Mouse (Mus musculus) kidney, postnatal 25 days (tissue): ENCODE data around the gene Ccdc110.
A peak's percentile ranks its signal among the peaks of the same experiment; 100 is the strongest.

Experiments
- DNase-seq, 2 experiments: peaks; one replicate each; pipeline ENCODE4 v3.0.0; 2021; ENCODE audit warnings: mixed read lengths in 2 of 2

The Ccdc110 gene

GRCm38 (mm10) chr8:45934582-45935014, at the start of gene Ccdc110:
Ccdc110 (plus strand) TSS chr8:45934619.
- peak; percentile 93 to 98 for DNase-seq

GRCm38 (mm10) chr8:45885202-45885685, 49.2 kb upstream of the Ccdc110 start, which contains the start of gene Pdlim3:
Pdlim3 (plus strand) TSS chr8:45885461.
- peak; percentile 49 to 57 for DNase-seq

- DNase-seq, result no peak
Measured at GRCm38 (mm10) chr8:45885775-45886174, 48.6 kb upstream of the Ccdc110 start.

GRCm38 (mm10) chr8:45889737-45890136, 44.7 kb upstream of the Ccdc110 start:
- no peak for DNase-seq

DNA sequence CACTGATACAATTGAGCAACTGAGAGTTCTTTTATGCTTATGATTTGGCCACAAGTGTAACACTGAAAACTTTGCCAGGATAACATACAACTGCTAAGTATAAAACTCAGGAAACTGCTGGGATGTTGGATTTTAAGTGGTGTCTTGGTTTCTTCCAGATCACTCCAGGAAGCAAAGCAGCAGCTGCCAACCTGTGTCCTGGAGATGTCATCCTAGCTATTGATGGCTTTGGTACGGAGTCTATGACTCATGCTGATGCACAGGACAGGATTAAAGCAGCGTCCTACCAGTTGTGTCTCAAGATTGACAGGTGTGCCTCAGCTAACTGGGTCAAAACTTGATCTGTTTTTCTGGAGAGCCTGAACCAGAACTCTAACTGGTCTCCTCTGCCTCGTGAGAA, 37.8 kb upstream of the Ccdc110 start:
- no peak for DNase-seq

DNA sequence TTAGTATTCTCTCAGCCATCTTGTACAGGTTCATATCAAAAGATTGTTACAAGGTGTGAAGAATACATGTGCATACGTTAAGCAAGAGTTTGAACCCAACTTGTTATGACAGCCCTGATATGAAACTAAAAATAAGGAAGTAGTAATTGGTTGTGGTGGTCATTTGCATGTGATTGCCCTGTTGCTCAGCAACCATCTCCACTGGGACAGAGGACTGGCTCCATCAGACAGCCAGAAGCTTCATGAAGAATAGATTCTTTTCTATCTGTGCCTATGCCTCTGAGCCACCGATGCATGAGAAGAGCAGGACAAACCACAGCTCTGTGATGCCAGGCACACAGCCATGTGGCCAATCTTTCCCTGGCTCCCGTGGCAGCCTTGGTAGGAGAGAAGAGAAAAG, 34.6 kb upstream of the Ccdc110 start:
- DNase-seq, result no peak

GRCm38 (mm10) chr8:45901626-45902025, 32.8 kb upstream of the Ccdc110 start:
- DNase-seq, result no peak

GRCm38 (mm10) chr8:45903659-45904058, 30.8 kb upstream of the Ccdc110 start:
- DNase-seq, result no peak

DNA sequence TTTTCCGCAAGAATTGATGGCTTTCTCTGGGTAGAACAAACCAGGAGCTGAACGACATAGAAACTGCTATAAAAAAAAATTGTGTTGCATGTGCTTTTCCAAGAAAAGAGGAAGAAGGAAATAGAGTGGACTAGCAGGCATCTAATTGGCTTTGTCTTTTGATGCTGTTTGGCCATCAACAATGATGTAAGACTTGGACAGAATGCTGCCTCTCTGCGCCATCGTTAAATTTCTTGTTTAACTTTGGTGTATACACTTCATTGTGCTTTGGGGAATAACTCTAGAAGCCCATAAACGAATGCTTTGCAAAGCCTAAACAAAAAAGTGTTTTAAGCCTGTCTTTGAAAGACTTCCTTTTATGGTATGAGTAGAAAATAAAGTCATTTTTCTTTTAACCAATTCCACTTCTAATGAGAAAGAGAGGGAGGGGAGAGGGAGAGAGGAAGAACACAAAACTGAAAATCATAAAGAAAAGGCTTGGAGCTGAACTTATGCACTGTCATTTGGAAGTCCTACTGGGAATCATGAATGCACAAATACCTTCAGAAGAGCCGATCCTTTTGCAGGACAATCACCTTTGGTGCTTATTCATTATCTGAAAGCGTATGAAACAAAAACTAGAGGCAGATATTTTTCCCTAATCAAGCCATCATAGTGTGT, 28.7 kb upstream of the Ccdc110 start:
- DNase-seq, result no peak

GRCm38 (mm10) chr8:45906251-45906619, 28.2 kb upstream of the Ccdc110 start:
- DNase-seq, result no peak

GRCm38 (mm10) chr8:45913707-45914106, 20.7 kb upstream of the Ccdc110 start:
- DNase-seq, result no peak

GRCm38 (mm10) chr8:45916496-45916895, 17.9 kb upstream of the Ccdc110 start:
- DNase-seq, result no peak

DNA sequence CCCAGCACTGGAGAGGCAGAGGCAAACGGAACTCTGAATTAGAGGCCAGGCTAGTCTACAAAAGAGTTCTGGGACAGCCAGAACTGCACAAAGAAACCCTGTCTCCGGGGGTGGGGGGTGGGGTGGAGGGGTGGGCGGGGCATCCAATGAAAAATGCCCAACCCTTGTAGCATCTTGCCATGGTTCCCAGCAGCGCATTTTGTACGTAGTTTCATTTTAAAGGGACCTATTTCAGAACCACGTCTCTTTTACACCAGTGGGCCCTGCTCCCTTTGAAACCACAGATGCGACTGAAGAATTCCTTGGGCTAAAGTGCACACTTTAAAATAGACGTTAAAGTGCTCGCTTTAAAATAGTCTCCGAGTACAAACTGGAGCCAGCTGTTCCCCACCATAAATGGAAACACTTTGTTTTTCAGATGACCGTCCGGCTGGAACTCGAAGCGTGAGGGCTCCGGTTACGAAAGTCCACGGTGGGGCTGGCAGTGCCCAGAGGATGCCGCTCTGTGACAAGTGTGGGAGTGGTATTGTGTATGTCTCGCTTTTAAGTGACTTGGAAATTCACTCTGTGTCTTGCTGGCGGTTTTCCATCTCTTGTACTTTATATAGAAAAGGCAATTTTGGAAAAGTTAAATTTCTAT, 17.3 kb upstream of the Ccdc110 start:
- peak in 1 of 2 experiments; percentile 41 for DNase-seq

GRCm38 (mm10) chr8:45918891-45919290, 15.5 kb upstream of the Ccdc110 start:
- DNase-seq, result no peak

- no peak for DNase-seq
Measured at GRCm38 (mm10) chr8:45920392-45920791, 14.0 kb upstream of the Ccdc110 start.

- no peak for DNase-seq
Measured at GRCm38 (mm10) chr8:45922116-45922515, 12.3 kb upstream of the Ccdc110 start.

DNA sequence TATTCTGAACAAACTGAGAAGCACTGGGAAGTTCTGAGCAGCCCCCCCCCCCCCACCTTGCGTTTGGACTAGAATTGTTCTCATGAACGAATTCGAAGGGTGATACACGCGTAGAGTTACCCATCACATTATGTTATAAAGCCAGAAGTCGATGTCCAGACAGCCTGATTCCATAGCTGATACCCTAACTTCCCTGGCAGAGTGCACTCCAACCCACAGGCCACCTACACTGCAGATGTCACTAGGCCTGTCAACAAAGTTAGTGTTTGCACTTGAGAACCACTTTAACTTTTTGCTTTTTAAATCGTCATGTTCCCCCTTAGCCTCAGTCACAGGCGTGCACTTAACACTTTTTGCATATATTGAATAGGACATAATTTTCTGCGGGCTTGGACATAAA, 2.6 kb downstream of the Ccdc110 start:
- DNase-seq, result no peak

GRCm38 (mm10) chr8:45946283-45946682, 11.9 kb downstream of the Ccdc110 start:
- DNase-seq, result no peak

- no peak for DNase-seq
Measured at GRCm38 (mm10) chr8:45950622-45951021, 16.2 kb downstream of the Ccdc110 start.

DNA sequence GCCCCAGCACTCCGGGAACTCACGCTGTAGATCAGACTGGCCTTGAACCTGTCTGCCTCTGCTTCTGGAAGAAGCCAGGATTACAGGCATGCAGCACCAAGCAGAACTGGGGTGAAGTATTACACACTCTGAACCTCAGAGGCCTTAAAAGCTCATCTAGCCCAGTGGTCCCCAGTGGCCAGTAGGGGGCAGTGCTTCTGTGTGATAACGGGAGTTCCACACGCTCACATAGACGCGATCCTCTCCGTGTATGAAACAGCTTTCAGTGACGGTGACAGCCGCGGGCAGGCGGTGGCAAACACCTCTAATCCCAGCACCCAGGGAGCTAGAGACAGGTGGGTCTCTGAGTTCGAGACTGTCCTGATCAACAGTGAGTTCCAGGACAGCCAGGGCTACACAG, 36.5 kb downstream of the Ccdc110 start:
- DNase-seq, result peak in 1 of 2 experiments; percentile 7

GRCm38 (mm10) chr8:45973988-45974505, 39.6 kb downstream of the Ccdc110 start:
- no peak for DNase-seq

- peak; percentile 98 to 100 for DNase-seq
Measured at GRCm38 (mm10) chr8:45975126-45975836, 40.9 kb downstream of the Ccdc110 start, which contains the start of the genes 1700029J07Rik and Ufsp2. 1700029J07Rik (minus strand) TSS chr8:45975252. Ufsp2 (plus strand) TSS chr8:45975528.

DNA sequence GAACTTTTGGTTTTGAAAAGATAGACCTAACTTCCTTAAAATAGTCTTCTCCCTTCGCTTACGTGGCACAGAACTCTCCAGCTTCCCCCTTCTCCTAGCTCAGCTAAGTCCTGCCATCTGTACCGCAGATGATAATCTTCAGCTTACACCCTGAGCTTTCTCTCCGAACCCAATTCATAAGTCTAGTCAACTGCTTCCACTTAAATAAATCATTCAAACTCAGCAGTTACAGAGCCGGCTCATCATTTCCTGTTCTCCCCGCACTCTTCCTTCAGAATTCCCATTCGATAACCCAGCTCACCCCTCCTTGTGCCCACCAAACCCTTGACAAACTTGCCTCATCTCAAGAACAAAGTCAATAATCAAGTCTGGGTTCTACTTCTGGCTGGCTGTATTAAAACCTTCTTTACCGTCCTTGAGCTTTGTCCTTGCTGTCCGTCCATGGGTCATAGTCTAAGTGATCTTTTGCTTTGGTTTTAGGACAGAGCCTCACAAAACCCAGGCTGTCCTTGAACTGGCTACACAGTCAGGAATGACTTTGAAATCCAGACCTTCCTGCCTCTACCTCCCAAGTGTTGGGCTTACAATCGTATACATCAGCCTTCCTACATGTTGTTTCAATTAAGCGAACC, 41.5 kb downstream of the Ccdc110 start:
- DNase-seq, result no peak
